Comparison of ENCODE assay signal across 8 mouse cellular contexts in the genomic region with DNA sequence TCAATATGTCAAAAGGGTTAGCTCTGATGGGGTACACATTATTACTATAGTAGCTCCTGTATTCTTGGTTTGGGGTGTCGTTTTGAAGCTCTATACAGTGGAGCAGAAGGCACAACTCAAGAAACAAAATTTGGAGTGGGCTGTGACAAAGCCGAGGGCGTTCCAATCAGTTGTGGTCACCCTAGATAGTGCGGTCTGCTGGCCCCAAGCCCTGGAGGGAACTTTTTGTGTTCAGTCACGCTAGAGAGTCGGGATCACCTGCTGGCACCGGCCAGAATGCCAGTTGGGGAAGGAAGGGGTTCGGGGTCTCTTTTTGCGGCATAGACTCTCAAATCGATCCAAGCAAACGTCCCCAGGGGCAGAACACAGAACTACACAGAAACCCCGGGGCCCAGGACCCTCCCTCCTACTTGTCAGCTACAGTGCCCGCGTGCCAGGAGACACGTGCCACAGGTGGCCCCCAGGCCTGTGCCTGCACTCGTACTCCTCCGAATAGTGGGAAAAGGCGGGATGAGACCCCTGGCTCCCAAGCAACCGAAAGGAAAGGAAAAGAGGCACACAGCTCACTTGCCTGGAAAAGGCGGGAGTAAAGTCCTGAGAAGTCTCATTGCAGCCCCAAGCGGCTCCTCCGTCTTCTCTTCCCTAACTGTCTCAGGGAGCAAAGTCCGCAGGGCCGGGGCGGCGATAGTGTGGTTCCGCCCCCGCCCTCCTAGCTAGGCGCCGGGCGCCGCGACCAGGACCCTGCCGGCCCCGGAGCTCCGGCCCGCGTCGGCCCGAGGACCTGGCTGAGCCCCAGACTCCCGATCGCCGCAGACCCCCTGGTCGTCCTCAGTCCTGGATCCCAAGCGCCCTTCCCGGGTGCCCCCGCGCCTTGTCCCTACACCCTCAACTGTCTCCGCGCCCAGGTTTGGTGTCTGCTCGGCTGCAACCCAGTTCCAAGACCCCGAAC. TPM values are rescaled to one million over a fixed set of nuclear protein-coding genes. Genes with fewer than 3 reads are reported as not detected.
DNase-seq lines count a peak whose midpoint lies in the region; ATAC-seq lines count a peak whose summit lies in the region.

No protein-coding gene starts in this region.

- peak overlapping the region; percentile 66 for H3K4me2 ChIP-seq in kidney, embryonic 14.5 days (replicated peaks; ENCODE audit: low read depth, low read length)

- H3K9ac ChIP-seq in kidney, embryonic 14.5 days (ENCODE audit: low read depth, low read length), result peak overlapping the region; percentile 88

- H3K9me3 ChIP-seq in heart, embryonic 10.5 days, result no peaks in the 10 kb centered on the region
- no peaks in the 10 kb centered on the region for H3K9me3 ChIP-seq in kidney, embryonic 14.5 days (ENCODE audit: control insufficient read depth, low read length)

- 0 out of 2 replicates have a peak, but pooled peaks cover 4% of the 10 kb centered on the region for H3K36me3 ChIP-seq in heart, embryonic 10.5 days
- H3K36me3 ChIP-seq in kidney, embryonic 14.5 days (ENCODE audit: control insufficient read depth, insufficient read depth, low read length), result peaks cover 4% of the 10 kb centered on the region; the same call in 1 of the 2 replicates

- peak; percentile 44 to 51 for DNase-seq in right cerebral cortex, postnatal 10 days (ENCODE audit: low spot score in 2 of 2)
- no peak for DNase-seq in right cerebral cortex, postnatal 36 days (ENCODE audit: low spot score in 2 of 2)
- peak; percentile 78 for DNase-seq in embryo, embryonic 9.5 days (ENCODE audit: extremely low spot score)
- DNase-seq in heart, embryonic 10.5 days (ENCODE audit: low spot score), result peak; percentile 86
- DNase-seq in lung, postnatal 10 days, result peak; percentile 63
- peak; percentile 77 for DNase-seq in ovary, postnatal 36 days (ENCODE audit: low spot score)
- no peak for DNase-seq in frontal cortex, adult 2 months (ENCODE audit: extremely low spot score in 1 of 2, low spot score in 1 of 2)

- ATAC-seq in kidney, embryonic 14.5 days (ENCODE audit: low FRiP score, low TSS enrichment), result peak; percentile 82

- 1% methylated on average over 52 of the region's 52 CpGs for WGBS in heart, embryonic 10.5 days
- under 1% methylated on average over 43 of the region's 52 CpGs for WGBS in kidney, embryonic 14.5 days

- H3K27me3 ChIP-seq in heart, embryonic 10.5 days (ENCODE audit: insufficient read depth, poor library complexity, severe bottlenecking), result peaks cover 19% of the 10 kb centered on the region
- no peaks in the 10 kb centered on the region for H3K27me3 ChIP-seq in kidney, embryonic 14.5 days (ENCODE audit: control insufficient read depth, insufficient read depth, low read length)

- peak overlapping the region; percentile 88 for H3K4me3 ChIP-seq in heart, embryonic 10.5 days
- peak overlapping the region; percentile 69 for H3K4me3 ChIP-seq in kidney, embryonic 14.5 days (ENCODE audit: low read length)

- H3K4me1 ChIP-seq in heart, embryonic 10.5 days, result peaks cover 38% of the 10 kb centered on the region
- peaks cover 36% of the 10 kb centered on the region for H3K4me1 ChIP-seq in kidney, embryonic 14.5 days (ENCODE audit: control insufficient read depth, insufficient read depth, low read length)

- H3K27ac ChIP-seq in heart, embryonic 10.5 days, result peak overlapping the region; percentile 95
- H3K27ac ChIP-seq in kidney, embryonic 14.5 days (ENCODE audit: low read depth, low read length), result peak overlapping the region; percentile 88

RNA-seq across cellular contexts. Expression of a gene that starts 0.6 kb away (rescaled TPM):
- polyA plus RNA-seq in heart, embryonic 10.5 days (2016; fragmentation: Nextera tagmentation; extraction: Ambion mirVana), result 12.7 and 17.0 TPM in 2 replicates
- polyA plus RNA-seq in kidney, embryonic 14.5 days (2014; fragmentation: Nextera tagmentation; extraction: Ambion mirVana), result 12.5 and 20.3 TPM in 2 replicates
- 25.7 and 27.8 TPM in 2 replicates for polyA plus RNA-seq in frontal cortex, adult 2 months (2012; rRNA removed)

Comparison
In these comparisons a context has a peak if more than half of its experiments do, and no peak if none do; other contexts are left out.
1. DNase-seq: peak in right cerebral cortex, postnatal 10 days (2 of 2), embryo, embryonic 9.5 days (single experiment), heart, embryonic 10.5 days (single experiment), lung, postnatal 10 days (single experiment) and ovary, postnatal 36 days (single experiment); none in right cerebral cortex, postnatal 36 days (0 of 2) and frontal cortex, adult 2 months (0 of 2).